25 mouse cellular contexts compared by ENCODE assay signal in the genomic region with DNA sequence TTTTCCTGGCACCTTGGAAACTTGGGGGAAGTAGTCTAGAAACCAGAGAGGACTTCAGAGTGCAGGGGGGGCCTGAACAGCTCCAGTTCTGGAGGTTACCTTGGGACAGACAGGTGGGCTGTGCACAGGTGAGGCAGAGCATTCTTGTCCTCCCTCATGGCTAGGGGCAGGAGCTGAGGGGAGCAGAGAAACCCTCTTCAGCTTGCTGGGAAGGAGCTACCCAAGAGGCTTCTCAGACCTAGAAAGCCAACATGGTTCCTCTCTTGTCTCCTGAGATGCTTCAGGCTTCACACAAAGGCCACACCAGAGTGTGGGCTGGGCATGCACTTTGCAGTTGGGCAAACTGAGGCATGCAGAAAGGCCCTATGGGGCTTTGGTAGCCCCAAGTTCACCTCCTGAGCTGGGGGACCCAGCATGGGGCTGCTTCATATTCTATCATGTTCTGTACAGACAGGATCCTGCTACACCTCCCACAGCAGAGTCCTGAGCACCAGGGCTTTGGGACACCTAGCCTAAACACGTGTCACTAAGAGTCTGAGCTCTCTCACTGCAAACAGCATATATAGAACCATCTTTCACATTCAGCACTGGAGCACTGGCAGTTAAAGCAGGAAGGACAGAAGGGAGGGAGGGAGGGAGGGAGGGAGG.
"Had no signal": no experiment of that assay in that cellular context is flagged by ENCODE, and none has a peak within 500 bp of the region (broad histone marks: within the 10 kb centered on the region; RNA-seq: fewer than 3 reads in every experiment).

No protein-coding gene starts in this region.

- H3K27me3 ChIP-seq: heart, embryonic 13.5 days; heart, embryonic 15.5 days; hindbrain, embryonic 12.5 days; intestine, embryonic 15.5 days; limb, embryonic 12.5 days; liver, embryonic 13.5 days had no signal

- H3K4me2 ChIP-seq: heart, embryonic 13.5 days; heart, embryonic 15.5 days; hindbrain, embryonic 12.5 days; hindbrain, embryonic 14.5 days; intestine, embryonic 15.5 days; limb, embryonic 12.5 days; liver, embryonic 11.5 days; liver, embryonic 13.5 days had no signal

- H3K9ac ChIP-seq: heart, embryonic 13.5 days; heart, embryonic 15.5 days; hindbrain, embryonic 12.5 days; hindbrain, embryonic 14.5 days; intestine, embryonic 15.5 days; limb, embryonic 12.5 days; liver, embryonic 13.5 days had no signal

- H3K9me3 ChIP-seq: heart, embryonic 13.5 days; heart, embryonic 15.5 days; hindbrain, embryonic 10.5 days; hindbrain, embryonic 12.5 days; intestine, embryonic 15.5 days; limb, embryonic 10.5 days; limb, embryonic 12.5 days; liver, embryonic 13.5 days had no signal

- H3K4me1 ChIP-seq: heart, embryonic 13.5 days; heart, embryonic 15.5 days; hindbrain, embryonic 10.5 days; hindbrain, embryonic 12.5 days; intestine, embryonic 15.5 days; limb, embryonic 10.5 days; limb, embryonic 12.5 days; liver, embryonic 13.5 days had no signal

- H3K27ac ChIP-seq: gastrocnemius, adult 2 months; heart, embryonic 13.5 days; heart, embryonic 15.5 days; hindbrain, embryonic 10.5 days; hindbrain, embryonic 12.5 days; hindbrain, embryonic 14.5 days; intestine, embryonic 15.5 days; layer of hippocampus, adult 2 months; left cerebral cortex, adult 2 months; limb, embryonic 10.5 days; limb, embryonic 12.5 days; liver, embryonic 13.5 days had no signal

- H3K4me3 ChIP-seq: gastrocnemius, adult 2 months; heart, embryonic 13.5 days; heart, embryonic 15.5 days; hindbrain, embryonic 10.5 days; hindbrain, embryonic 12.5 days; intestine, embryonic 15.5 days; layer of hippocampus, adult 2 months; left cerebral cortex, adult 2 months; limb, embryonic 10.5 days; limb, embryonic 12.5 days; liver, embryonic 13.5 days had no signal

- DNase-seq: gastrocnemius, adult 2 months; gastrocnemius, postnatal 10 days; gastrocnemius, postnatal 25 days; heart, postnatal 4 days; kidney, adult 18-20 months; kidney, adult 8-10 months; kidney, postnatal 10 days; kidney, postnatal 25 days; kidney, postnatal 4 days; liver; liver, embryonic 13.5 days had no signal

- H3K36me3 ChIP-seq: heart, embryonic 13.5 days; heart, embryonic 15.5 days; hindbrain, embryonic 10.5 days; hindbrain, embryonic 12.5 days; intestine, embryonic 15.5 days; limb, embryonic 10.5 days; limb, embryonic 12.5 days; liver, embryonic 13.5 days had no signal

- ATAC-seq: hindbrain, embryonic 16.5 days; inflammation-experienced regulatory T-cells, adult 6 months; intestine, embryonic 15.5 days; intestine, postnatal 0 days had no signal
